Comparison of ENCODE assay signal across 12 mouse cellular contexts in genomic region chr5:124636694-124637093, GRCm38 (mm10).
"Had no signal": no experiment of that assay in that cellular context is flagged by ENCODE, and none has a peak within 500 bp of the region (broad histone marks: within the 10 kb centered on the region; RNA-seq: fewer than 3 reads in every experiment).

No protein-coding gene starts in this region.

- H3K9ac ChIP-seq: limb, embryonic 13.5 days; liver, embryonic 12.5 days; lung, embryonic 15.5 days had no signal

- H3K27ac ChIP-seq: limb, embryonic 13.5 days; liver, embryonic 12.5 days; lung, embryonic 15.5 days; macrophage had no signal

- H3K27me3 ChIP-seq: limb, embryonic 13.5 days; liver, embryonic 12.5 days; lung, embryonic 15.5 days; megakaryocyte, embryonic 14.5 days had no signal

- DNase-seq: kidney, adult 8-10 months; layer of hippocampus, adult 9-11 months; layer of hippocampus, postnatal 36 days; lung, postnatal 14 days had no signal

- H3K4me3 ChIP-seq: limb, embryonic 13.5 days; liver, embryonic 12.5 days; lung, embryonic 15.5 days had no signal

- ATAC-seq: intestine, postnatal 0 days; liver, embryonic 12.5 days; midbrain, embryonic 16.5 days had no signal

- H3K9me3 ChIP-seq: limb, embryonic 13.5 days; liver, embryonic 12.5 days; lung, embryonic 15.5 days; megakaryocyte, embryonic 14.5 days had no signal

- H3K4me1 ChIP-seq: limb, embryonic 13.5 days; lung, embryonic 15.5 days had no signal

- H3K4me2 ChIP-seq: limb, embryonic 13.5 days; liver, embryonic 12.5 days; lung, embryonic 15.5 days; midbrain, embryonic 11.5 days had no signal
